Mouse (Mus musculus): ENCODE data around the gene Gm45521. TPM values are rescaled to one million over a fixed set of nuclear protein-coding genes. Genes with fewer than 3 reads are reported as not detected.

Gene Gm45521
- polyA plus RNA-seq, 1 experiment from 2014 or later: 0.51 TPM

- Histone ChIP-seq H3K4me2 (replicated peaks) (no peak overlapping the region), H3K36me3 (replicated peaks; ENCODE audit: control insufficient read depth, insufficient read depth) (peaks cover 91% of the 10 kb centered on the region), H3K9me3 (ENCODE audit: control insufficient read depth, low read length) (no peaks in the 10 kb centered on the region), H3K9ac (no peak overlapping the region), H3K4me1 (replicated peaks; ENCODE audit: control insufficient read depth, insufficient read depth, low read length) (no peaks in the 10 kb centered on the region), H3K4me3 (replicated peaks; ENCODE audit: low read length) (no peak overlapping the region), H3K27ac (no peak overlapping the region), H3K27me3 (ENCODE audit: control insufficient read depth, insufficient read depth, low read length) (no peaks in the 10 kb centered on the region)
- ATAC-seq (ENCODE audit: low FRiP score) (no peak), DNase-seq (ENCODE audit: low spot score) (no peak)
- 79% methylated on average over 1 of the region's 1 CpGs for WGBS
Observed at GRCm38 (mm10) chr14:7928362-7928761, 28.7 kb upstream of the Gm45521 start.

GRCm38 (mm10) chr14:7929029-7929428 lies 28.1 kb upstream of the Gm45521 start:
- ATAC-seq (ENCODE audit: low FRiP score): no peak
- H3K36me3 ChIP-seq (replicated peaks; ENCODE audit: control insufficient read depth, insufficient read depth): peaks cover 90% of the 10 kb centered on the region
- no peaks in the 10 kb centered on the region for H3K27me3 ChIP-seq (ENCODE audit: control insufficient read depth, insufficient read depth, low read length)
- no peak overlapping the region for H3K27ac ChIP-seq
- H3K4me3 ChIP-seq (replicated peaks; ENCODE audit: low read length): no peak overlapping the region
- H3K9me3 ChIP-seq (ENCODE audit: control insufficient read depth, low read length): no peaks in the 10 kb centered on the region
- H3K4me1 ChIP-seq (replicated peaks; ENCODE audit: control insufficient read depth, insufficient read depth, low read length): no peaks in the 10 kb centered on the region
- DNase-seq (ENCODE audit: low spot score): no peak
- no peak overlapping the region for H3K9ac ChIP-seq
- H3K4me2 ChIP-seq (replicated peaks): no peak overlapping the region
- 92% methylated on average over 7 of the region's 7 CpGs for WGBS

GRCm38 (mm10) chr14:7932151-7932550 lies 24.9 kb upstream of the Gm45521 start:
- Histone ChIP-seq H3K4me1 (replicated peaks; ENCODE audit: control insufficient read depth, insufficient read depth, low read length) (0 out of 2 replicates have a peak, but pooled peaks cover 6% of the 10 kb centered on the region), H3K9ac (no peak overlapping the region), H3K4me3 (replicated peaks; ENCODE audit: low read length) (no peak overlapping the region), H3K9me3 (ENCODE audit: control insufficient read depth, low read length) (no peaks in the 10 kb centered on the region), H3K36me3 (replicated peaks; ENCODE audit: control insufficient read depth, insufficient read depth) (peaks cover 83% of the 10 kb centered on the region), H3K4me2 (replicated peaks) (no peak overlapping the region), H3K27ac (no peak overlapping the region), H3K27me3 (ENCODE audit: control insufficient read depth, insufficient read depth, low read length) (no peaks in the 10 kb centered on the region)
- no peak for ATAC-seq (ENCODE audit: low FRiP score)
- WGBS: 93% methylated on average over 4 of the region's 4 CpGs
- no peak for DNase-seq (ENCODE audit: low spot score)

- no peak overlapping the region for H3K27ac ChIP-seq
- 0 out of 2 replicates have a peak, but pooled peaks cover 6% of the 10 kb centered on the region for H3K4me1 ChIP-seq (replicated peaks; ENCODE audit: control insufficient read depth, insufficient read depth, low read length)
- H3K4me2 ChIP-seq (replicated peaks): no peak overlapping the region
- H3K4me3 ChIP-seq (replicated peaks; ENCODE audit: low read length): no peak overlapping the region
- peaks cover 75% of the 10 kb centered on the region for H3K36me3 ChIP-seq (replicated peaks; ENCODE audit: control insufficient read depth, insufficient read depth)
- WGBS: 96% methylated on average over 7 of the region's 7 CpGs
- no peak overlapping the region for H3K9ac ChIP-seq
- H3K27me3 ChIP-seq (ENCODE audit: control insufficient read depth, insufficient read depth, low read length): no peaks in the 10 kb centered on the region
- DNase-seq (ENCODE audit: low spot score) (no peak), ATAC-seq (ENCODE audit: low FRiP score) (no peak)
- no peaks in the 10 kb centered on the region for H3K9me3 ChIP-seq (ENCODE audit: control insufficient read depth, low read length)
Observed at GRCm38 (mm10) chr14:7934166-7934565, 22.9 kb upstream of the Gm45521 start.

- H3K9ac ChIP-seq: no peak overlapping the region
- peaks cover 67% of the 10 kb centered on the region for H3K36me3 ChIP-seq (replicated peaks; ENCODE audit: control insufficient read depth, insufficient read depth)
- H3K27ac ChIP-seq: no peak overlapping the region
- no peaks in the 10 kb centered on the region for H3K27me3 ChIP-seq (ENCODE audit: control insufficient read depth, insufficient read depth, low read length)
- no peaks in the 10 kb centered on the region for H3K9me3 ChIP-seq (ENCODE audit: control insufficient read depth, low read length)
- ATAC-seq (ENCODE audit: low FRiP score) (peak; percentile 66), DNase-seq (ENCODE audit: low spot score) (peak; percentile 66)
- no peak overlapping the region for H3K4me2 ChIP-seq (replicated peaks)
- no peak overlapping the region for H3K4me3 ChIP-seq (replicated peaks; ENCODE audit: low read length)
- WGBS: 16% methylated on average over 17 of the region's 17 CpGs
- 0 out of 2 replicates have a peak, but pooled peaks cover 6% of the 10 kb centered on the region for H3K4me1 ChIP-seq (replicated peaks; ENCODE audit: control insufficient read depth, insufficient read depth, low read length)
Observed at GRCm38 (mm10) chr14:7937052-7937630, 19.9 kb upstream of the Gm45521 start.

- DNase-seq (ENCODE audit: low spot score) (no peak), ATAC-seq (ENCODE audit: low FRiP score) (no peak)
- Histone ChIP-seq H3K9me3 (ENCODE audit: control insufficient read depth, low read length) (no peaks in the 10 kb centered on the region), H3K27me3 (ENCODE audit: control insufficient read depth, insufficient read depth, low read length) (no peaks in the 10 kb centered on the region), H3K9ac (no peak overlapping the region), H3K4me2 (replicated peaks) (no peak overlapping the region), H3K27ac (no peak overlapping the region), H3K4me1 (replicated peaks; ENCODE audit: control insufficient read depth, insufficient read depth, low read length) (0 out of 2 replicates have a peak, but pooled peaks cover 6% of the 10 kb centered on the region), H3K4me3 (replicated peaks; ENCODE audit: low read length) (no peak overlapping the region), H3K36me3 (replicated peaks; ENCODE audit: control insufficient read depth, insufficient read depth) (peaks cover 67% of the 10 kb centered on the region)
- 85% methylated on average over 19 of the region's 19 CpGs for WGBS
Observed at GRCm38 (mm10) chr14:7938809-7939784, 18.0 kb upstream of the Gm45521 start.

GRCm38 (mm10) chr14:7941413-7941812 lies 15.7 kb upstream of the Gm45521 start:
- 0 out of 2 replicates have a peak, but pooled peaks cover 6% of the 10 kb centered on the region for H3K4me1 ChIP-seq (replicated peaks; ENCODE audit: control insufficient read depth, insufficient read depth, low read length)
- ATAC-seq (ENCODE audit: low FRiP score): no peak
- H3K27ac ChIP-seq: no peak overlapping the region
- H3K9ac ChIP-seq: no peak overlapping the region
- no peaks in the 10 kb centered on the region for H3K27me3 ChIP-seq (ENCODE audit: control insufficient read depth, insufficient read depth, low read length)
- 81% methylated on average over 5 of the region's 5 CpGs for WGBS
- no peak overlapping the region for H3K4me3 ChIP-seq (replicated peaks; ENCODE audit: low read length)
- H3K36me3 ChIP-seq (replicated peaks; ENCODE audit: control insufficient read depth, insufficient read depth): peaks cover 64% of the 10 kb centered on the region
- no peaks in the 10 kb centered on the region for H3K9me3 ChIP-seq (ENCODE audit: control insufficient read depth, low read length)
- H3K4me2 ChIP-seq (replicated peaks): no peak overlapping the region
- no peak for DNase-seq (ENCODE audit: low spot score)

GRCm38 (mm10) chr14:7943101-7943800 lies 13.8 kb upstream of the Gm45521 start:
- H3K9me3 ChIP-seq (ENCODE audit: control insufficient read depth, low read length): no peaks in the 10 kb centered on the region
- WGBS: 67% methylated on average over 7 of the region's 7 CpGs
- H3K27ac ChIP-seq: 0 out of 2 replicates have a peak overlapping the region, but pooled peaks have one; percentile 14
- DNase-seq (ENCODE audit: low spot score) (no peak), ATAC-seq (ENCODE audit: low FRiP score) (peak; percentile 66; the same call in 1 of the 2 replicates)
- H3K9ac ChIP-seq: no peak overlapping the region
- H3K36me3 ChIP-seq (replicated peaks; ENCODE audit: control insufficient read depth, insufficient read depth): peaks cover 75% of the 10 kb centered on the region
- no peak overlapping the region for H3K4me3 ChIP-seq (replicated peaks; ENCODE audit: low read length)
- no peak overlapping the region for H3K4me2 ChIP-seq (replicated peaks)
- no peaks in the 10 kb centered on the region for H3K27me3 ChIP-seq (ENCODE audit: control insufficient read depth, insufficient read depth, low read length)
- H3K4me1 ChIP-seq (replicated peaks; ENCODE audit: control insufficient read depth, insufficient read depth, low read length): no peaks in the 10 kb centered on the region

GRCm38 (mm10) chr14:7943801-7944135 lies 13.3 kb upstream of the Gm45521 start:
- ATAC-seq (ENCODE audit: low FRiP score) (no peak), DNase-seq (ENCODE audit: low spot score) (no peak)
- Histone ChIP-seq H3K9ac (no peak overlapping the region), H3K36me3 (replicated peaks; ENCODE audit: control insufficient read depth, insufficient read depth) (peaks cover 78% of the 10 kb centered on the region), H3K9me3 (ENCODE audit: control insufficient read depth, low read length) (no peaks in the 10 kb centered on the region), H3K27me3 (ENCODE audit: control insufficient read depth, insufficient read depth, low read length) (no peaks in the 10 kb centered on the region), H3K27ac (no peak overlapping the region), H3K4me1 (replicated peaks; ENCODE audit: control insufficient read depth, insufficient read depth, low read length) (no peaks in the 10 kb centered on the region), H3K4me3 (replicated peaks; ENCODE audit: low read length) (no peak overlapping the region), H3K4me2 (replicated peaks) (no peak overlapping the region)
- 87% methylated on average over 3 of the region's 3 CpGs for WGBS

Measured in hindbrain, embryonic 14.5 days (tissue).